Mouse (Mus musculus): ENCODE data around the gene Pde4d. TPM values are rescaled to one million over a fixed set of nuclear protein-coding genes. Genes with fewer than 3 reads are reported as not detected.

The Pde4d gene
- polyA plus RNA-seq, 1 experiment from 2014 or later = 14.8 TPM

- WGBS = 66% methylated on average over 6 of the region's 6 CpGs
- Histone ChIP-seq H3K4me3 (ENCODE audit: low read length) (no peak overlapping the region), H3K9ac (ENCODE audit: low read depth, low read length) (no peak overlapping the region), H3K27ac (ENCODE audit: low read depth, low read length) (no peak overlapping the region), H3K4me1 (ENCODE audit: control insufficient read depth, insufficient read depth, low read length) (no peaks in the 10 kb centered on the region), H3K27me3 (ENCODE audit: control insufficient read depth, insufficient read depth, low read length) (no peaks in the 10 kb centered on the region), H3K9me3 (ENCODE audit: control insufficient read depth, low read length) (no peaks in the 10 kb centered on the region), H3K4me2 (replicated peaks; ENCODE audit: low read depth, low read length) (no peak overlapping the region), H3K36me3 (ENCODE audit: control insufficient read depth, insufficient read depth, low read length) (no peaks in the 10 kb centered on the region)
- no peak; the same call in 1 of the 2 replicates for ATAC-seq (ENCODE audit: low FRiP score, low TSS enrichment)
Measured at GRCm38 (mm10) chr13:108536951-108537350, 87.2 kb downstream of the Pde4d start.

GRCm38 (mm10) chr13:108538760-108539369 lies 89.1 kb downstream of the Pde4d start:
- Histone ChIP-seq H3K9ac (ENCODE audit: low read depth, low read length) (no peak overlapping the region), H3K36me3 (ENCODE audit: control insufficient read depth, insufficient read depth, low read length) (no peaks in the 10 kb centered on the region), H3K27ac (ENCODE audit: low read depth, low read length) (no peak overlapping the region), H3K27me3 (ENCODE audit: control insufficient read depth, insufficient read depth, low read length) (no peaks in the 10 kb centered on the region), H3K9me3 (ENCODE audit: control insufficient read depth, low read length) (no peaks in the 10 kb centered on the region), H3K4me2 (replicated peaks; ENCODE audit: low read depth, low read length) (no peak overlapping the region), H3K4me3 (ENCODE audit: low read length) (no peak overlapping the region), H3K4me1 (ENCODE audit: control insufficient read depth, insufficient read depth, low read length) (no peaks in the 10 kb centered on the region)
- 39% methylated on average over 1 of the region's 1 CpGs for WGBS
- ATAC-seq (ENCODE audit: low FRiP score, low TSS enrichment) = peak; percentile 65

DNA sequence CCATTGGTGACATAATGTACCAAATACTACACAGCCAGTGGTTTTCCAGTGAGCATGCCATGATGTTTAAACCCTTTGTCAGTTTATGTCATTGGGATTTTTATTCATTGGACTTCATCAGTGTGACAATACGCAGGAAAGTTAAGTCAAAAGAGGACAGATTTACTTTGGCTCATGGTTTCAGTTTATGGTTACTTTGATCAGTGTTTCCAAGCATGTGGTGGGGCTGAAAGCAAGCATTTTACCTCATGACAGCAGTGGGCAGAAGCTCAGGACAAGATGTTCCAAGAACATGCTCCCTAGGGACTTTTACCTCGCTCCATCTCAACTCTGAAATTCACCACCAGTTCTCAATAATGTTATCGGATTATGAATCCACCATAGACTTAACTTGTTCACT lies 91.7 kb downstream of the Pde4d start:
- WGBS = 91% methylated on average over 3 of the region's 3 CpGs
- H3K27me3 ChIP-seq (ENCODE audit: control insufficient read depth, insufficient read depth, low read length) = no peaks in the 10 kb centered on the region
- H3K36me3 ChIP-seq (ENCODE audit: control insufficient read depth, insufficient read depth, low read length) = no peaks in the 10 kb centered on the region
- H3K9me3 ChIP-seq (ENCODE audit: control insufficient read depth, low read length) = no peaks in the 10 kb centered on the region
- no peak overlapping the region for H3K27ac ChIP-seq (ENCODE audit: low read depth, low read length)
- no peak overlapping the region for H3K9ac ChIP-seq (ENCODE audit: low read depth, low read length)
- no peak overlapping the region for H3K4me3 ChIP-seq (ENCODE audit: low read length)
- H3K4me2 ChIP-seq (replicated peaks; ENCODE audit: low read depth, low read length) = no peak overlapping the region
- ATAC-seq (ENCODE audit: low FRiP score, low TSS enrichment) = no peak
- no peaks in the 10 kb centered on the region for H3K4me1 ChIP-seq (ENCODE audit: control insufficient read depth, insufficient read depth, low read length)

- Histone ChIP-seq H3K9me3 (ENCODE audit: control insufficient read depth, low read length) (no peaks in the 10 kb centered on the region), H3K27ac (ENCODE audit: low read depth, low read length) (no peak overlapping the region), H3K27me3 (ENCODE audit: control insufficient read depth, insufficient read depth, low read length) (no peaks in the 10 kb centered on the region), H3K4me2 (replicated peaks; ENCODE audit: low read depth, low read length) (no peak overlapping the region), H3K36me3 (ENCODE audit: control insufficient read depth, insufficient read depth, low read length) (no peaks in the 10 kb centered on the region), H3K4me3 (ENCODE audit: low read length) (no peak overlapping the region), H3K9ac (ENCODE audit: low read depth, low read length) (no peak overlapping the region), H3K4me1 (ENCODE audit: control insufficient read depth, insufficient read depth, low read length) (no peaks in the 10 kb centered on the region)
- WGBS = 79% methylated on average over 5 of the region's 5 CpGs
- no peak for ATAC-seq (ENCODE audit: low FRiP score, low TSS enrichment)
Measured at GRCm38 (mm10) chr13:108542342-108542761, 92.6 kb downstream of the Pde4d start.

- Histone ChIP-seq H3K27ac (ENCODE audit: low read depth, low read length) (no peak overlapping the region), H3K4me3 (ENCODE audit: low read length) (no peak overlapping the region), H3K36me3 (ENCODE audit: control insufficient read depth, insufficient read depth, low read length) (no peaks in the 10 kb centered on the region), H3K27me3 (ENCODE audit: control insufficient read depth, insufficient read depth, low read length) (no peaks in the 10 kb centered on the region), H3K4me1 (ENCODE audit: control insufficient read depth, insufficient read depth, low read length) (no peaks in the 10 kb centered on the region), H3K9ac (ENCODE audit: low read depth, low read length) (no peak overlapping the region), H3K9me3 (ENCODE audit: control insufficient read depth, low read length) (no peaks in the 10 kb centered on the region), H3K4me2 (replicated peaks; ENCODE audit: low read depth, low read length) (no peak overlapping the region)
- ATAC-seq (ENCODE audit: low FRiP score, low TSS enrichment) = no peak
- WGBS = 40% methylated on average over 5 of the region's 5 CpGs
Measured at GRCm38 (mm10) chr13:108552288-108552687, 102.5 kb downstream of the Pde4d start.

DNA sequence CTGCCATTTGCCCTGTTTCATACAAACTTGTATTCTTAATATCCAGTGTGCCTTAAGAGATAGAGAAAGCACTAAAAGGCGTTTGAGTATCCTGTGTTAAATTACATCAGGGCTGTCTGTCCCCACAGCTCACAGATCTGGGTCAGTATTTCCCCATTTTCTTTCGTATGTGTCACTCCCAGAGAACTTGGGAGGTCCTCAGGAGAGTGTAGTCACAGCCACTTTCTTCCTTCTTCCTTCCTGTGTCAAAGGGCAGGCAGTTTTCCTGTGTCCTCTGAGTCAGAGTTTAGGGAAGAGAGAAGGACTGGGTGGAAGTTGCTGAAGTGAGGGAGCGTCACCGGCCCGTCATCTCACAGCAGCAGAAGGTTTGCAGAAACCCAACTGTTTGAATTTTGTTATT lies 103.2 kb downstream of the Pde4d start:
- Histone ChIP-seq H3K4me3 (ENCODE audit: low read length) (no peak overlapping the region), H3K4me1 (ENCODE audit: control insufficient read depth, insufficient read depth, low read length) (no peaks in the 10 kb centered on the region), H3K9me3 (ENCODE audit: control insufficient read depth, low read length) (no peaks in the 10 kb centered on the region), H3K27me3 (ENCODE audit: control insufficient read depth, insufficient read depth, low read length) (no peaks in the 10 kb centered on the region), H3K4me2 (replicated peaks; ENCODE audit: low read depth, low read length) (no peak overlapping the region), H3K27ac (ENCODE audit: low read depth, low read length) (no peak overlapping the region), H3K36me3 (ENCODE audit: control insufficient read depth, insufficient read depth, low read length) (no peaks in the 10 kb centered on the region), H3K9ac (ENCODE audit: low read depth, low read length) (no peak overlapping the region)
- 69% methylated on average over 5 of the region's 5 CpGs for WGBS
- ATAC-seq (ENCODE audit: low FRiP score, low TSS enrichment) = no peak

- no peaks in the 10 kb centered on the region for H3K36me3 ChIP-seq (ENCODE audit: control insufficient read depth, insufficient read depth, low read length)
- ATAC-seq (ENCODE audit: low FRiP score, low TSS enrichment) = no peak
- H3K9ac ChIP-seq (ENCODE audit: low read depth, low read length) = no peak overlapping the region
- H3K4me3 ChIP-seq (ENCODE audit: low read length) = no peak overlapping the region
- H3K9me3 ChIP-seq (ENCODE audit: control insufficient read depth, low read length) = no peaks in the 10 kb centered on the region
- H3K4me1 ChIP-seq (ENCODE audit: control insufficient read depth, insufficient read depth, low read length) = no peaks in the 10 kb centered on the region
- no peak overlapping the region for H3K4me2 ChIP-seq (replicated peaks; ENCODE audit: low read depth, low read length)
- no peak overlapping the region for H3K27ac ChIP-seq (ENCODE audit: low read depth, low read length)
- no peaks in the 10 kb centered on the region for H3K27me3 ChIP-seq (ENCODE audit: control insufficient read depth, insufficient read depth, low read length)
Measured at GRCm38 (mm10) chr13:108554901-108555300, 105.2 kb downstream of the Pde4d start.

GRCm38 (mm10) chr13:108596938-108597337 lies 147.2 kb downstream of the Pde4d start:
- WGBS = 72% methylated on average over 3 of the region's 3 CpGs
- no peak for ATAC-seq (ENCODE audit: low FRiP score, low TSS enrichment)
- Histone ChIP-seq H3K27ac (ENCODE audit: low read depth, low read length) (no peak overlapping the region), H3K4me1 (ENCODE audit: control insufficient read depth, insufficient read depth, low read length) (no peaks in the 10 kb centered on the region), H3K9ac (ENCODE audit: low read depth, low read length) (no peak overlapping the region), H3K36me3 (ENCODE audit: control insufficient read depth, insufficient read depth, low read length) (no peaks in the 10 kb centered on the region), H3K27me3 (ENCODE audit: control insufficient read depth, insufficient read depth, low read length) (no peaks in the 10 kb centered on the region), H3K4me3 (ENCODE audit: low read length) (no peak overlapping the region), H3K4me2 (replicated peaks; ENCODE audit: low read depth, low read length) (no peak overlapping the region), H3K9me3 (ENCODE audit: control insufficient read depth, low read length) (no peaks in the 10 kb centered on the region)

DNA sequence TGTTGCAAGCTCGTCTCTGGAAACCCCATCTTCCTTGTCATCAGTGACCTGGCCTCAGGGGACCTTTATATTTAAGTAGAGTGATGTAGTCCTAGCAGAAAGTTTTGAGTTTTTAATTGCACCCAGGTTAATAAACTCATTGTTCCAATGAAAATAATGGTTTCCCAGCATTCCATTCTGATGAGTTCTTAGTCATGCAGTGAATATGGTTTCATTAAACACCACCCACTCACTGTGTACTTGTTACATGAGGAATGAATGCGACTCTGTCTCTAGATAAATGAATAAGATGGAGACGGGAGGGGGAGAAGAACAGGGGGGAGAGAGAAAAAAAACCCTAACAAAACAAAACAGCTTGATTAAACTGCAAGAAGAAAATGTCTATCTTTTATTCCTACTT lies 148.9 kb downstream of the Pde4d start:
- no peak for ATAC-seq (ENCODE audit: low FRiP score, low TSS enrichment)
- no peaks in the 10 kb centered on the region for H3K36me3 ChIP-seq (ENCODE audit: control insufficient read depth, insufficient read depth, low read length)
- H3K27ac ChIP-seq (ENCODE audit: low read depth, low read length) = no peak overlapping the region
- WGBS = 63% methylated on average over 3 of the region's 3 CpGs
- H3K9ac ChIP-seq (ENCODE audit: low read depth, low read length) = no peak overlapping the region
- no peaks in the 10 kb centered on the region for H3K27me3 ChIP-seq (ENCODE audit: control insufficient read depth, insufficient read depth, low read length)
- H3K4me3 ChIP-seq (ENCODE audit: low read length) = no peak overlapping the region
- no peaks in the 10 kb centered on the region for H3K9me3 ChIP-seq (ENCODE audit: control insufficient read depth, low read length)
- no peaks in the 10 kb centered on the region for H3K4me1 ChIP-seq (ENCODE audit: control insufficient read depth, insufficient read depth, low read length)
- H3K4me2 ChIP-seq (replicated peaks; ENCODE audit: low read depth, low read length) = no peak overlapping the region

Measured in kidney, embryonic 14.5 days (tissue).